Mouse (Mus musculus) cerebellum, adult (tissue): ENCODE results near the gene Kcnab1.

ENCODE experiments used
- ATAC-seq: cut with Nextera tagmentation; 2 replicates; pipeline ENCODE4 v1.9.2; 2017; ENCODE audit warnings: mild to moderate bottlenecking, moderate library complexity, mixed read lengths; ENCODE audit not compliant: insufficient number of reproducible peaks, low FRiP score, low TSS enrichment

Kcnab1 gene

GRCm38 (mm10) chr3:65405781-65406180, 296.6 kb downstream of the Kcnab1 start:
- no peak for ATAC-seq

GRCm38 (mm10) chr3:65407891-65408290, 298.7 kb downstream of the Kcnab1 start:
- ATAC-seq: no peak

- ATAC-seq: no peak
Measured at GRCm38 (mm10) chr3:65416571-65416970, 307.4 kb downstream of the Kcnab1 start.

- no peak for ATAC-seq
Measured at GRCm38 (mm10) chr3:65417913-65418594, 308.9 kb downstream of the Kcnab1 start.

- no peak for ATAC-seq
Measured at GRCm38 (mm10) chr3:65419706-65420105, 310.5 kb downstream of the Kcnab1 start.
